Mouse (Mus musculus): Measurements from ENCODE around the gene Tiam1.

Gene Tiam1

GRCm38 (mm10) chr16:89989816-89990215 is 153.8 kb downstream of the Tiam1 start:
- DNase-seq: no peak

- DNase-seq: no peak
Measured at GRCm38 (mm10) chr16:89986672-89987362, 156.8 kb downstream of the Tiam1 start.

- no peak for DNase-seq
Measured at GRCm38 (mm10) chr16:89985702-89986481, 157.7 kb downstream of the Tiam1 start.

- DNase-seq: no peak
Measured at GRCm38 (mm10) chr16:89980075-89980744, 163.4 kb downstream of the Tiam1 start.

GRCm38 (mm10) chr16:89975441-89975840 is 168.1 kb downstream of the Tiam1 start:
- DNase-seq: no peak

GRCm38 (mm10) chr16:89973814-89974712 is 169.5 kb downstream of the Tiam1 start:
- no peak for DNase-seq

GRCm38 (mm10) chr16:89972854-89973487 is 170.6 kb downstream of the Tiam1 start:
- DNase-seq: peak; percentile 56

- no peak for DNase-seq
Measured at GRCm38 (mm10) chr16:89972018-89972417, 171.6 kb downstream of the Tiam1 start.

GRCm38 (mm10) chr16:89968058-89968457 is 175.5 kb downstream of the Tiam1 start:
- DNase-seq: peak; percentile 66

- no peak for DNase-seq
Measured at GRCm38 (mm10) chr16:89962876-89963275, 180.7 kb downstream of the Tiam1 start.

GRCm38 (mm10) chr16:89960904-89961303 is 182.7 kb downstream of the Tiam1 start:
- DNase-seq: no peak

- DNase-seq: peak; percentile 73
Measured at GRCm38 (mm10) chr16:89960186-89960878, 183.2 kb downstream of the Tiam1 start.

- no peak for DNase-seq
Measured at GRCm38 (mm10) chr16:89958982-89959381, 184.6 kb downstream of the Tiam1 start.

- DNase-seq: no peak
Measured at GRCm38 (mm10) chr16:89958030-89958429, 185.5 kb downstream of the Tiam1 start.

GRCm38 (mm10) chr16:89954525-89954924 is 189.0 kb downstream of the Tiam1 start:
- no peak for DNase-seq

- no peak for DNase-seq
Measured at GRCm38 (mm10) chr16:89954114-89954513, 189.5 kb downstream of the Tiam1 start.

- no peak for DNase-seq
Measured at GRCm38 (mm10) chr16:89952821-89953220, 190.7 kb downstream of the Tiam1 start.

- no peak for DNase-seq
Measured at GRCm38 (mm10) chr16:89950754-89951153, 192.8 kb downstream of the Tiam1 start.

GRCm38 (mm10) chr16:89950251-89950650 is 193.3 kb downstream of the Tiam1 start:
- no peak for DNase-seq

- DNase-seq: no peak
Measured at GRCm38 (mm10) chr16:89948040-89948439, 195.5 kb downstream of the Tiam1 start.

- no peak for DNase-seq
Measured at GRCm38 (mm10) chr16:89946816-89947215, 196.8 kb downstream of the Tiam1 start.
